Mouse (Mus musculus): ENCODE data around the gene Ccdc34. TPM values are rescaled to one million over a fixed set of nuclear protein-coding genes. Genes with fewer than 3 reads are reported as not detected.
"Not testable (repeated sequence)": the region's sequence is repeated elsewhere in the genome, so short reads cannot be mapped to it uniquely, and the experiment has no call there.

Ccdc34 gene
- total RNA-seq, 2 experiments from 2014 or later = 49.1 to 76.9 TPM

GRCm38 (mm10) chr2:110063131-110063530, 45.5 kb downstream of the Ccdc34 start:
- no peak for ATAC-seq (replicated peaks; ENCODE audit: low FRiP score, low TSS enrichment, poor library complexity, severe bottlenecking)

DNA sequence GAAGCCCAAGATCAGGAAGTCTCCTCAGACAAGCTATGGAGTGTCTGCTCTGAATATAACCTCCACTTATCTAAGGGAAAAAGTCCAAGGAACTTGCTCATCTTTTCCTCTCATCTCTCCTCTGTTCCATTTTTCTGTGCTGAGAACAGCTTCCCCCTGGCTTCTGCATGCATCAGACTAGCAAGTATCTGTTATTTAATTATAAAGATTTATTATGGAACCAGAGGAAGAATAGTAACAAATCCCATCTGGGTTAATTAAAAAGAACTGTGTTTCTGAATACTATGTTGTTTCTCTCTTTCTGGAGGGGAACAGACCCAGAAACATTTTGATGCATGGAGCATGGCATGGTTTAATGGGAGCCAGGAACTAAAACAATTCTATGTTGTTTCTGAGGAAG, 51.3 kb downstream of the Ccdc34 start:
- ATAC-seq (replicated peaks; ENCODE audit: low FRiP score, low TSS enrichment, poor library complexity, severe bottlenecking) = no peak

GRCm38 (mm10) chr2:110073023-110073422, 55.4 kb downstream of the Ccdc34 start:
- no peak for ATAC-seq (replicated peaks; ENCODE audit: low FRiP score, low TSS enrichment, poor library complexity, severe bottlenecking)

GRCm38 (mm10) chr2:110074646-110075452, 57.2 kb downstream of the Ccdc34 start:
- ATAC-seq (replicated peaks; ENCODE audit: low FRiP score, low TSS enrichment, poor library complexity, severe bottlenecking) = no peak

DNA sequence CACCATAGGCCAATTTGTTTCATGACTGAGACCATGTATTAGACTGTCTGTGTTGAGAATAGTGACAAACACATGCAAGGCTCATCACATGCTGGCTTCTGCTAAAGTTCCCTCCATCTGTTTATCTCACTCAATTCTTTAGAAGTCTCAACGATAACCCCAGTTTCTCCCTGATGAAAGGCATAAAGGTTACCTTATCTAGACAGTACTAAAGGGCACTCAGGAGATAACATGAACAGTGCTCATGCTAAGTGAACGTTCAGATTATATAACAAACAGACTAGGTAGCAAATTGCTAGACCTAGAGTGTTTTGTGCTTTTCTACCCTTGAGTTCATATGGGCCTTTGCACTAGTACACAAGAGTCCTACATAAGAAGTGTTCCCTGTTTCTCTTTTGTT, 59.6 kb downstream of the Ccdc34 start:
- no peak for ATAC-seq (replicated peaks; ENCODE audit: low FRiP score, low TSS enrichment, poor library complexity, severe bottlenecking)

DNA sequence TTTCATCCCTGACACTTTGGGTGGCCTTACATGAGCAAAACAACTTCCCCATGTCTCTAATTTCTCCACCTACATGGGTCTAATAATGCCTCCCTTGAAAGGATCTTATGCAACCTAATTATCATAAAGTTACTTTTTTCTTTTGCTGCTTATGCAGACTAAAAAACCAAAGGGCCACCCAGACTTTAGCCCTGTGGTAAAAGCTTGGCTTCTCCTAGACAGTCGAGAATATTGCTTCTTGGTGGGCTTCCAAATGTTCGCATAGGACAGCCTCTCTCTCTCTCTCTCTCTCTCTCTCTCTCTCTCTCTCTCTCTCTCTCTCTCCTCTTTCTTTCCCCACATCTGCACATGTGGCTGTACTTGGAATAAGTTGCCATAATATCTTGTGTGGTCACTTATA, 60.0 kb downstream of the Ccdc34 start:
- ATAC-seq (replicated peaks; ENCODE audit: low FRiP score, low TSS enrichment, poor library complexity, severe bottlenecking) = no peak

DNA sequence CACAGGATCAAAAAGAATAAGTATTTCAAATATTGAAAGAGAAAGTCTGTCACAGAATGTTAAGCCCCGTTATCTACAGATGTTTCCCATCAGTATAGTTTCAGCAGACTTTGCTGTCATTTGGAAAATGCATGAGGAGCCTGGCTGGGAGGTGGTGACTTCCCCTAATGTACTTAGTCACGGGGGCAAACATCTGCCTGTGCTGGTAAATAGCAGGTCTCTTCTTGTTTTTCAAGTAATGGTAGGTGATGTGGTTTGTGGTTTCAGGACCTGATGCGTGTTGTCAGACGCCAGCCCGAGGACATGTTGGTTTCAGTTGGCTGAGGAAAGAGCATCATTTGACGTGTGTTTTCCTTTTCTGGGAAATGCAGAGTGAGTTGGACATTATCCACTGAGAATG, 62.9 kb downstream of the Ccdc34 start:
- ATAC-seq (replicated peaks; ENCODE audit: low FRiP score, low TSS enrichment, poor library complexity, severe bottlenecking) = no peak

- ATAC-seq (replicated peaks; ENCODE audit: low FRiP score, low TSS enrichment, poor library complexity, severe bottlenecking) = no peak
Observed at GRCm38 (mm10) chr2:110082975-110083374, 65.4 kb downstream of the Ccdc34 start.

DNA sequence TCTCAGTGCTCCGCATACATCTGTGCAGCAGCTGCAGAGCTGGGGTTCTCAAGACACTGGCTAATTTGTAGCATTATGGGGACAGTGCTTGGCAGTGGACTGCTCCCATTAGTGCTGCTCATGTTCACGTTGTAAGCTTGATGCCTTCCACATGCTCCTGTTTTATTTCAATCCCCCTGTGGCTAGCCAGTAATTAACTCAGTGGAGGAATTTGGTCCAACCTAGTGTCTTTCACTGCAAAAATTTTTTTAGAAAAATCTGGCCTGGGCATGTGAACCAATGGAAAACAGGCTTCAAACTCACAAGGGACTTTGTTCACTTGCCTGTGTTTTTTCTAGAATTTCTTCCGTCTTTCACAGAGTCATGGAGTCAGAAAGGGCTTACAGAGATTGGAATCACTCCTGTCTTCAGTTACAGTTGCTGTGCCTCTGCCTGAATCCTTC, 68.1 kb downstream of the Ccdc34 start:
- ATAC-seq (replicated peaks; ENCODE audit: low FRiP score, low TSS enrichment, poor library complexity, severe bottlenecking) = no peak

GRCm38 (mm10) chr2:110114133-110114532, 96.5 kb downstream of the Ccdc34 start:
- no peak for ATAC-seq (replicated peaks; ENCODE audit: low FRiP score, low TSS enrichment, poor library complexity, severe bottlenecking)

DNA sequence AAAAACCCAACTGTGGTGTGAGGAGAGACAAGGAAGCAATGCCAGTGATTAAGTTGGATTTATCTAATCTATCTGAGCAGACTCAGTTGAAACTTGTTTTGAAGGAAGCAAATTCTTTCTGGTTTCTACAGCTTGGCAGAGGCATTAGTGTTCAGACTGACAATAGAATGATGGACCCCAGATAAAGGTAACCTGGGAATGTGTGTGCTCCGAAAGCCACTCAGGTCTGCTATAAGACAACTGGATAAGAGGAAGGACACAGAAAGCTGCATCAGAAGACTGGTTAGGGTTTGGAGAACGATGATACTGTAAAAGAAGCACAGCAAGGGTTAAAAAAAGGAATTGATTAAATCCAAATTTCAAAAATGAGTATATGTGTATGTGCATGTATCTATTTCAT, 111.8 kb downstream of the Ccdc34 start:
- no peak for ATAC-seq (replicated peaks; ENCODE audit: low FRiP score, low TSS enrichment, poor library complexity, severe bottlenecking)

- ATAC-seq (replicated peaks; ENCODE audit: low FRiP score, low TSS enrichment, poor library complexity, severe bottlenecking) = no peak
Observed at GRCm38 (mm10) chr2:110131573-110131972, 114.0 kb downstream of the Ccdc34 start.

GRCm38 (mm10) chr2:110133356-110134115, 115.9 kb downstream of the Ccdc34 start:
- ATAC-seq (replicated peaks; ENCODE audit: low FRiP score, low TSS enrichment, poor library complexity, severe bottlenecking) = no peak

DNA sequence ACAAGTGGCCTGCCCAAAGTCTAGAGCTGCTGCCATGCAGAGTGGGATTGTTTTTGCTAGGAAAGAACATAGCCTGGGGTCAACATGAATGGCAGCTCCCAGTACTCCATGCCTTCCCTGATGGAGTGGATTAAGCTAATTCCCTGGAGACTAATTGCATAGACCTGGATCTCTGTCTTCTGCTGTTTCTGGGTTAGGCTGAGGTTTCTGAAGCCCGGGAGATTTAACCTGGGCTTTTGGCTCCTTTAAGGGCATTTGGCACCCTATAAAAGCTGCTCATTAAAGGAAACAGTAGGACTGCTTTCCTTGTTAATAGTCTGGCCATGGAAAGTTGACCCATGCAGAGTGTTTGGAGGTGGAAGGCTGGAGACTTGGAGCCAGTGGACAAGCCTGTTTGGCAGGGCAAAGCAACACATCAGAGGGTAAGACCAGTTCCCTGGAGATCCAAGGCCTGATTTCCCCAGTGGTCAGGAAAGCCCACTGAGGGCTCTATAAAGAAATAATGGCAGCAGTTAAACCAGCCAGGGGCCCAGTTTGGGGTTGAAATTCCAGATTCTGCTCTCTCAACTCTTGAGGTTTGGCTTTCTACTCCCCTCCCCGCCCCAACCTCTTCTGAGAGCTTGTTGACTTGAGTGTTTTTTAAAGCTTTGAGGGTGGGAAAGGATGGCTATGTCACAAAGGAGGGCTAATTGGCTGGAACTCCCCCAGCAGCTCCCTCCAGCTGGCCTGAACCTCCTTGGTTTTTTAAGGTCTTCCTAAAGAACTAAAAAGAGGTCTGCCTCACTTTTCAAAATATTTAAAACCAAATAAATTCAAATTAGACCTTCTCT, 117.4 kb downstream of the Ccdc34 start:
- no peak for ATAC-seq (replicated peaks; ENCODE audit: low FRiP score, low TSS enrichment, poor library complexity, severe bottlenecking)

DNA sequence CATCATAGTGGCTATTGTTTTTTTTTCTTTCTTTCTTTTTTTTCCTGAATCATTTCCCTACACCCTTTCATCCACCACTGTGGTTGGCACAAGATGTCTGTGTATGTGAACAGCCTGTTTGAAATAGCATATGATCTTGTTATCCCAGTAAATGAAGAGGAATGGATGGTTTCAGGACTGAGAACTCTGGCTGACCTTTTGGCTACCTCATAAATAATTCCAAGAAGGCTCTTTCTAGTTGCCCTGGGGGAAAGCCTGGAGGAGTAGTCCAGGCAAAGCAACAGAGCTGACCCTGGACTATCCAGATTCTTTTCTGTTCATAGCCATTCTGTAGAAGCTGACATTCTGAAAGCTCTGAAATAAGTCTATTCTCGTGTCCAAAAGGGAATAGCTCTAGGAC, 119.7 kb downstream of the Ccdc34 start:
- no peak for ATAC-seq (replicated peaks; ENCODE audit: low FRiP score, low TSS enrichment, poor library complexity, severe bottlenecking)

- ATAC-seq (replicated peaks; ENCODE audit: low FRiP score, low TSS enrichment, poor library complexity, severe bottlenecking) = no peak
Observed at GRCm38 (mm10) chr2:110138096-110138495, 120.5 kb downstream of the Ccdc34 start.

GRCm38 (mm10) chr2:110147980-110148379, 130.4 kb downstream of the Ccdc34 start:
- not testable (repeated sequence) for ATAC-seq (replicated peaks; ENCODE audit: low FRiP score, low TSS enrichment, poor library complexity, severe bottlenecking)

DNA sequence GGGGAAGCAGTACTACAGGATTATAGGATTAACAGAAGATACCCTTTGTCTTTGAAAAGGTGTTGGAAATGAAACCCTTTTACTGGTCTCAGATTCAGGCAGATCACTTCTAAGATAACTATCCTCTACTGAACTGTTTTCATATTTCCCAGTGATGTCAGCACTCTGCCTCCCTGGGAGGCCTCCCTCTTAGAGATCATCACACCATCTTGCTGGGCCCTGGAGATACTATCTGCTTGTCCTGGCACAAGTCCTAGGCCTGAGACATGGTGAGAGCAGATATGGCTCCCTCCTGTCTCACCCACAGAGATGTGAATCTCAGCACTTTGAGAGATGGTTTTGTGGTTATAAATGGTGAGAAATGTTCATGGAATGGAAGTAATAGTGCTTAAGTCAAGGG, 131.6 kb downstream of the Ccdc34 start:
- no peak for ATAC-seq (replicated peaks; ENCODE audit: low FRiP score, low TSS enrichment, poor library complexity, severe bottlenecking)

- ATAC-seq (replicated peaks; ENCODE audit: low FRiP score, low TSS enrichment, poor library complexity, severe bottlenecking) = no peak
Observed at GRCm38 (mm10) chr2:110156321-110156720, 138.7 kb downstream of the Ccdc34 start.

DNA sequence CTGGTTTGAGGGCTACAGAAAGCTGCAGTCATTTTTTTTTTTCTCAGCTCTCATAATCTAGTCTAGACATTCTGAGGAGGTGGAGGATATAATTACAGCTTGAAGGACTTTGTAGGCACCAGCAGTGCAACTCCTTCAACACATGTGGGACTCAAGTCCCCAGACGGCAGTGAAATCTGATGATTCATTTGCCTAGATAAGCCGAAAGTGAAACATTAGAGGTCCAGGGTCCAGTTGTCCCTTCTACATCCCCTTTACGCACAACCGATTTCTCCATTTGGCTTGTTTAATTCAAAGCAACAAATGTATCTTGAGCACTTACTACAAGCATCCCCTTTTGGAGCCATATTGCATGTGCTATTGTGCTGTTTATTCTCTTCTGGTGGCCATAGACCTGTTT, 147.4 kb downstream of the Ccdc34 start:
- no peak for ATAC-seq (replicated peaks; ENCODE audit: low FRiP score, low TSS enrichment, poor library complexity, severe bottlenecking)
